Mouse (Mus musculus): ENCODE data around the gene Foxn3.

- TF ChIP-seq CTCF (IDR thresholded peaks at IDR 0.05; ENCODE audit: borderline replicate concordance, insufficient read depth, low read depth, low read length) (no peak), POLR2A (IDR thresholded peaks at IDR 0.05; ENCODE audit: borderline replicate concordance, insufficient read depth, low read length) (no peak)
Measured at GRCm38 (mm10) chr12:99579989-99580388, 16.6 kb upstream of the Foxn3 start.

All from cerebellum, adult 2 months (tissue).